ENCODE assay signal across 8 mouse cellular contexts in genomic region chr2:84797833-84798492, GRCm38 (mm10). TPM values are rescaled to one million over a fixed set of nuclear protein-coding genes. Genes with fewer than 3 reads are reported as not detected.
A peak's percentile ranks its signal among the peaks of the same experiment; 100 is the strongest.
DNase-seq lines count a peak whose midpoint lies in the region; ATAC-seq and TF ChIP-seq lines count a peak whose summit lies in the region.

No protein-coding gene starts in this region.

- peak overlapping the region; percentile 98 for H3K4me2 ChIP-seq in heart, embryonic 12.5 days
- peak overlapping the region; percentile 95 for H3K4me2 ChIP-seq in kidney, embryonic 16.5 days (replicated peaks; ENCODE audit: low read depth, low read length)

- peak overlapping the region; percentile 80 for H3K27ac ChIP-seq in heart, embryonic 12.5 days (ENCODE audit: poor library complexity, severe bottlenecking)
- 0 out of 2 replicates have a peak overlapping the region, but pooled peaks have one; percentile 14 for H3K27ac ChIP-seq in kidney, embryonic 16.5 days (ENCODE audit: low read length)

- H3K4me3 ChIP-seq in heart, embryonic 12.5 days: peak overlapping the region; percentile 63
- peak overlapping the region; percentile 66 for H3K4me3 ChIP-seq in kidney, embryonic 16.5 days (ENCODE audit: low read length)

- peak; percentile 67 for DNase-seq in CD4-positive helper T cell, adult 2 months (ENCODE audit: low read depth, low spot score)
- DNase-seq in brain, embryonic 14.5 days (ENCODE audit: low read depth): peak; percentile 89
- peak; percentile 89 for DNase-seq in liver
- peak; percentile 37 to 59 for DNase-seq in monocyte, adult 2 months (ENCODE audit: low read depth in 1 of 2, low spot score in 2 of 2)
- peak; percentile 64 to 75 for DNase-seq in spleen, postnatal 36 days (ENCODE audit: low spot score in 2 of 2)

- 0 out of 2 replicates have a peak, but pooled peaks cover 4% of the 10 kb centered on the region for H3K36me3 ChIP-seq in heart, embryonic 12.5 days
- no peaks in the 10 kb centered on the region for H3K36me3 ChIP-seq in kidney, embryonic 16.5 days (ENCODE audit: insufficient read depth, low read length)

- ATAC-seq in erythroblast, adult 5-6 weeks (replicated peaks; ENCODE audit: low FRiP score, poor library complexity, severe bottlenecking): peak; percentile 66
- peak; percentile 58 for ATAC-seq in heart, embryonic 12.5 days (ENCODE audit: insufficient number of reproducible peaks, low FRiP score)
- ATAC-seq in kidney, embryonic 16.5 days (ENCODE audit: low FRiP score, low TSS enrichment): peak; percentile 69

- H3K4me1 ChIP-seq in heart, embryonic 12.5 days (replicated peaks): 0 out of 2 replicates have a peak, but pooled peaks cover 4% of the 10 kb centered on the region
- H3K4me1 ChIP-seq in kidney, embryonic 16.5 days (ENCODE audit: insufficient read depth, low read length): peaks cover 4% of the 10 kb centered on the region; the same call in 1 of the 2 replicates

- peak; percentile 95 for TF ChIP-seq CTCF in brain, embryonic 14.5 days (IDR thresholded peaks at IDR 0.05; ENCODE audit: borderline replicate concordance, extremely low read depth, insufficient read depth, insufficient read length)

- H3K9me3 ChIP-seq in heart, embryonic 12.5 days (replicated peaks): peaks cover 17% of the 10 kb centered on the region
- H3K9me3 ChIP-seq in kidney, embryonic 16.5 days (ENCODE audit: low read length): peaks cover 7% of the 10 kb centered on the region; the same call in 1 of the 2 replicates

- no peak for TF ChIP-seq POLR2A in brain, embryonic 14.5 days (IDR thresholded peaks at IDR 0.05; ENCODE audit: borderline replicate concordance, extremely low read depth, insufficient read depth, insufficient read length, poor library complexity, severe bottlenecking)

- WGBS in heart, embryonic 12.5 days: 11% methylated on average over 13 of the region's 13 CpGs
- 12% methylated on average over 13 of the region's 13 CpGs for WGBS in kidney, embryonic 16.5 days

- peak overlapping the region; percentile 73 for H3K9ac ChIP-seq in heart, embryonic 12.5 days
- peak overlapping the region; percentile 54 for H3K9ac ChIP-seq in kidney, embryonic 16.5 days (replicated peaks; ENCODE audit: low read length)

- H3K27me3 ChIP-seq in heart, embryonic 12.5 days (replicated peaks): no peaks in the 10 kb centered on the region
- H3K27me3 ChIP-seq in kidney, embryonic 16.5 days (ENCODE audit: insufficient read depth, low read length): no peaks in the 10 kb centered on the region

RNA-seq across cellular contexts. Expression of gene Ube2l6, which starts 0.7 kb away (rescaled TPM):
- polyA plus RNA-seq in brain, embryonic 14.5 days (2012; rRNA removed): 12.2 and 13.8 TPM in 2 replicates
- 974 and 1,000 TPM in 2 replicates for total RNA-seq in erythroblast, adult 5-6 weeks (2015; ENCODE audit: low replicate concordance)
- 826 and 843 TPM in 2 replicates for total RNA-seq in erythroblast, adult 5-6 weeks (2017; ENCODE audit: low replicate concordance)
- 90.0 and 95.3 TPM in 2 replicates for polyA plus RNA-seq in heart, embryonic 12.5 days (2016; fragmentation: Nextera tagmentation; extraction: Ambion mirVana)
- 44.0 and 46.9 TPM in 2 replicates for polyA plus RNA-seq in kidney, embryonic 16.5 days (2015; fragmentation: Nextera tagmentation; extraction: Ambion mirVana)

RNA-seq across cellular contexts. Expression of gene Serping1, which starts 22.7 kb away (rescaled TPM):
- polyA plus RNA-seq in brain, embryonic 14.5 days (2012; rRNA removed): 22.5 and 29.6 TPM in 2 replicates
- total RNA-seq in erythroblast, adult 5-6 weeks (2015; ENCODE audit: low replicate concordance): 4.2 and 7.3 TPM in 2 replicates
- 2.1 and 3.1 TPM in 2 replicates for total RNA-seq in erythroblast, adult 5-6 weeks (2017; ENCODE audit: low replicate concordance)
- 32.2 and 32.8 TPM in 2 replicates for polyA plus RNA-seq in heart, embryonic 12.5 days (2016; fragmentation: Nextera tagmentation; extraction: Ambion mirVana)
- polyA plus RNA-seq in kidney, embryonic 16.5 days (2015; fragmentation: Nextera tagmentation; extraction: Ambion mirVana): 115 and 119 TPM in 2 replicates

RNA-seq across cellular contexts. Expression of gene Smtnl1, which starts 24.5 kb away (rescaled TPM):
- not detected in 2 replicates for polyA plus RNA-seq in brain, embryonic 14.5 days (2012; rRNA removed)
- total RNA-seq in erythroblast, adult 5-6 weeks (2015; ENCODE audit: low replicate concordance): not detected in 2 replicates
- total RNA-seq in erythroblast, adult 5-6 weeks (2017; ENCODE audit: low replicate concordance): 2.0 TPM in 1 of 2 replicates, not detected in the other
- polyA plus RNA-seq in heart, embryonic 12.5 days (2016; fragmentation: Nextera tagmentation; extraction: Ambion mirVana): 0.17 and 0.43 TPM in 2 replicates
- 0.19 and 0.26 TPM in 2 replicates for polyA plus RNA-seq in kidney, embryonic 16.5 days (2015; fragmentation: Nextera tagmentation; extraction: Ambion mirVana)

RNA-seq across cellular contexts. Expression of gene Timm10, which starts 28.8 kb away (rescaled TPM):
- polyA plus RNA-seq in brain, embryonic 14.5 days (2012; rRNA removed): 62.7 and 80.6 TPM in 2 replicates
- 28.6 and 43.9 TPM in 2 replicates for total RNA-seq in erythroblast, adult 5-6 weeks (2015; ENCODE audit: low replicate concordance)
- 5.2 and 22.2 TPM in 2 replicates for total RNA-seq in erythroblast, adult 5-6 weeks (2017; ENCODE audit: low replicate concordance)
- polyA plus RNA-seq in heart, embryonic 12.5 days (2016; fragmentation: Nextera tagmentation; extraction: Ambion mirVana): 62.2 and 65.6 TPM in 2 replicates
- polyA plus RNA-seq in kidney, embryonic 16.5 days (2015; fragmentation: Nextera tagmentation; extraction: Ambion mirVana): 60.1 and 66.6 TPM in 2 replicates

RNA-seq across cellular contexts. Expression of gene Slc43a1, which starts 40.7 kb away (rescaled TPM):
- 3.4 and 5.9 TPM in 2 replicates for polyA plus RNA-seq in brain, embryonic 14.5 days (2012; rRNA removed)
- 756 and 864 TPM in 2 replicates for total RNA-seq in erythroblast, adult 5-6 weeks (2015; ENCODE audit: low replicate concordance)
- total RNA-seq in erythroblast, adult 5-6 weeks (2017; ENCODE audit: low replicate concordance): 516 and 701 TPM in 2 replicates
- 21.8 and 23.0 TPM in 2 replicates for polyA plus RNA-seq in heart, embryonic 12.5 days (2016; fragmentation: Nextera tagmentation; extraction: Ambion mirVana)
- 15.6 and 17.8 TPM in 2 replicates for polyA plus RNA-seq in kidney, embryonic 16.5 days (2015; fragmentation: Nextera tagmentation; extraction: Ambion mirVana)

Comparison
In these comparisons a context has a peak if more than half of its experiments do, and no peak if none do; other contexts are left out.
1. Peak in every context shown above with its lines: DNase-seq, ATAC-seq, H3K4me3 ChIP-seq and H3K27ac ChIP-seq.